Mouse (Mus musculus): ENCODE measurements around the gene Atg9a. TPM values are rescaled to one million over a fixed set of nuclear protein-coding genes. Genes with fewer than 3 reads are reported as not detected.

Gene Atg9a
- total RNA-seq, 1 experiment from 2014 or later: 6.8 TPM

DNA sequence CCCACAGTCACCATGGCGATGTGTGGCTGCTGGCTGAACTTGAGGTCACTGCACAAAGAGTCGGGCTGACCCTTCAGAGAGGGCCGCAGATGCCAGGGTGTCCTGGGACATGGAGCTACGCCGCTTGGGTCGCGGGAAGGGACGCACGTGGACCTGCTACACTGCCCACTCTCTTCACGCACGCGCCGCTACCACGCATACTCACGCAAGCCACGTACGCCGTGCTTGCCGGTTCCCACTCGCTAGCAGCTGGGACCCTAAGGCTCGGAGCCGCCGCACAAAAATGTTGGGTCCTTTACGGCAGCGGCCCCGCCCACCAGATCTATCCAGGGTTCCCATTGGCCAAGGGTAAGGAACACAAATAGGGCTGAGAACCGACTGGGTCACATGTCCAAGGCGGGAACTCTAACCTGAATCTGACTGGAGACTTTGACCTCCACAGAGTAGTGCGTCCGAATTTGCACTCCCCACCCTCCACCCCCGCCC lies 11.8 kb downstream of the Atg9a start, which contains the start of gene Abcb6:
Abcb6 (minus strand) TSS at position 288 of the 486 bp plus-strand sequence.
- ATAC-seq (replicated peaks; ENCODE audit: low read depth, poor library complexity, severe bottlenecking): peak; percentile 89

DNA sequence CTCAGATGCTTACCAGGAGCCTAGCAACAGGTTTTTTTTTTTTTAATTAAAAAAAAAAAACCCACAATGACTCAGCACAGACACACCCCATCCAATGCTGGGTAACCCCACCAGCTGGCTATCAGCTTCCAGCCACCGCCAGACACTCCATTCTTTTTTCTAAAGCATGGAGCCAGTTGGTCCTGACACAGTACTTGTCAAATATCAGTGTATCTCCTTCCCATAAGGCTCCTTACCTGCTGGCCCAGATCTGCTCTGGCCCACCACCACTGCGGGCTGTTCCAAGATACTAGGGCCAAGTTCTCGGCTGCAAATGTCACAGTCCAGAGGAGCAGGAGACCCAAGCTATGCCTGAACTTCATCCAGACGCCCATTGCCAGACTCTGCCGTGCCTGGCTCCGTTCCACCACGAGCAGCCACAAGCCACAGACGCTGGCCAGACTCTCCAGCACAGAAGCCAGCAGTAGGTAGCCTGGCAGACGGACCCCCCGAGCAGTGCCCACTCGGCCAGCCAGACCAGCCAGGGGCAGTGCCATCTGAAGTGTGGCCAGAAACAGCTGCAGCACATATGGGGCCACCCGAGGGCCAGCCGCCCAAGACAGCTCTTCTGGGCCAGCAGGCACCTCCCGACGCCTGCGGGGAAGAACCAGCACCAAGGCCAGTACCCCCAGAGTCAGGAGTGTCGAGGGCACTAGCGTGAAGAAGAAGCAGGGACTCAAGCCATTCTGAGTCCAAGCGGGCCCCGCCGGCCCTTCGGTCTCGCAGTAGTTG lies 12.5 kb downstream of the Atg9a start:
- peak; percentile 59 for ATAC-seq (replicated peaks; ENCODE audit: low read depth, poor library complexity, severe bottlenecking)

DNA sequence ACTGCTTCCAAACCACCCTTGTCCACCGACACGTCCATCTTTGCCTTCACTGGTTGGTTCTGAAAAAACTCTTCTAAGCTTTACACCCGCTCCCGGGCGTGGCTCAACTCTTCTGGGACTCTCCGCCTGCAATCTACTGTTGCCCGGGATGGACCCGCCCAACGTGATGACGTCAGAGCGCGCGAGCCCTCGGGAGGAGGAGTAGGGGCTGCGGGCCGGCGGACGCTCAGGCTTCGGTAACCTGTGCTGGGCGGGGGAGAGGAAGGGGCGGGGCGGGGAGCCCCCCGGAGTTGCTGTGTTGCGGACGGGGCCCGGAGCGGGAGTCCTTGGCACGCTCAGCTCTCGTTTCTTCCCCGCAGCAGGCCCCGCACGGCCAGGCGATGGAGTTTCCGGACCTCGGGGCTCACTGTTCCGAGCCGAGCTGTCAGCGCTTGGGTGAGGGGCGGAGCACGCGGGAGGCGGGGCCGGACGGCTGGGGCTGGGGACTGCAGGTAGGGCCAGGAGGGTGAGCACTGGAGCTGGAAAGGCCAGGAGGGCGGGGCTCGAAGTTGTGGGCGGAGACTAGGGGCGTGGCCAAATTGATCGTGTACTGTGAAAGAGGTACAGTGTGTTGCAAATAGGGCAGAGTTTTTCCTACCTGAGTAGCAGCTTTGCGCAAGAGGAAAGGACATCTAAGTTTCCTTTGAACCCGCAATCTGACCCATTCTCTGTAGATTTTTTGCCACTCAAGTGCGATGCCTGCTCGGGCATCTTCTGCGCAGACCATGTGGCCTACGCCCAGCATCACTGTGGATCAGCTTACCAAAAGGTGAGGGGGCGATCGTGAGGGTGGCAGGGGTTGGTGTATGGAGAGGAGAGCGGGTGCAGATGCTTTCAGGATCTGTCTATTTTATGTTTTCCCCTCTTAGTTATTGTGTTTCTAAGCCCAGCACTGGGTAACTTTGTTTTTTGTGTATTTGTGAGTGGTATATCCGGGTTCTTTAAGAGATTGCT lies 23.2 kb downstream of the Atg9a start, which contains the start of gene Zfand2b:
Zfand2b (plus strand) TSS at position 175 of the 993 bp plus-strand sequence.
- ATAC-seq (replicated peaks; ENCODE audit: low read depth, poor library complexity, severe bottlenecking): peak; percentile 94

DNA sequence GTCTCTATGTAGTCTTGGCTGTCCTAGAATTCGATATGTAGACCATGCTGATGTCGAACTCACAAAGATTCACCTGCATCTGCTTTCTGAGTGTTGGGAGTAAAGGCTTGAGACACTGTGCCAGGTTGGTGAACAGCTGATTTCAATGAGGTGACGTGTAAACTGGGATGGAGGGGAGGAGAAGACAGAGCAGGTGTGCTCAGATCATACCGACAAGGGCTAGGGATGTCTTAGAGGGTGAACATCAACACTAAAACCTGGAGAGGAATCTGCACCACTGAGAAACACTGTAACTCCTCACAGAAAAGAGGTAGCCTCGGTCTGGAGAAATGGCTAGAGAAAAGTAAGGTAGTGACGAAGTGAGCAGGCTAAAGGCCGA lies 23.9 kb downstream of the Atg9a start:
- no peak for ATAC-seq (replicated peaks; ENCODE audit: low read depth, poor library complexity, severe bottlenecking)

DNA sequence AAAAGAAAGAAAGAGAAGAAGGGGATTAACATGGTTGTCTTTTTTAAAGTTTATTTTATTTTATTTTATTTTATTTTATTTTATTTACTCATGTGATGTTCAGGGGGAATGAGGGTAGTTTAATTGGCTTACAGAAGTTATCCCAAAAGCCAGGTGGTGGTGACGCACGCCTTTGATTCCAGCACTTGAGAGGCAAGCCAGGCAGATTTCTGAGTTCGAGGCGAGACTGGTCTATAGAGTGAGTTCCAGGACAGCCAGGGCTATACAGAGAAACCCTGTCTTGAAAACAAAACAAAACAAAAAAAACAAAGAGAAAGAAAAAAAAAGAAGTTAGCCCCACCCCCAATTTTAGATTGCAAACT lies 31.8 kb downstream of the Atg9a start:
- ATAC-seq (replicated peaks; ENCODE audit: low read depth, poor library complexity, severe bottlenecking): no peak

DNA sequence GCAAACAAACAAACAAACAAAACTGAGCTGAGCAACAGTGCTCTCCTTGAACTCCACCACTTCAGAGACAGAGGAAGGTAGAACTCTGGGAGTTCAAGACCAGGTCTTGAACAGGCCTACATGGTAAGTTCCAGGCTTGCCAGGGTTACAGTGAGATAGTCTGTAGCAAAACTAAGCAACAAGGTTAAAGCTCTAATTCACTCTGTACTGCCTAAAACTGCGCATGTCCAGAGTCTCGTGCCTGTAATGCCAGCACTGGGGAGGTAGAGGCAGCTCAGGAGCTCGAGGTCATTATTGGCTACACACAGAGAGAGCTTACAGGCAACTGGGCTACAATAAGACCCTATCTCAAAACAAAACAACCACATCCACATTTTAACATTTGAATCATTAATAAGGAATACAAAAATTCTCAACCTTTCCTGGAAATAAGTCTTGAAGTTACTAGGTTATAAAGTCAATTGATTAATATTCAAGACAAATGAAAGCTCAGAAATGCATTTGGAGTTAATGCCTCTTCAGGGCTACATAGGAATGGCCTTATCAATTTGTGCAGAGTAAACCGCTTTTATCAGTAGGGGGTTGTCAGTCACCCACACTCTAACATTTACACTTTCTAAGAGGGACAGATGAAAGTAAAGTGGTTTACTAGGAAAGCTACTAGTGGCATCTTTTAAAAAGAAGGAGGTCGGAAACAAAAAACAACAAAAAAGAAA lies 32.3 kb downstream of the Atg9a start:
- no peak for ATAC-seq (replicated peaks; ENCODE audit: low read depth, poor library complexity, severe bottlenecking)

DNA sequence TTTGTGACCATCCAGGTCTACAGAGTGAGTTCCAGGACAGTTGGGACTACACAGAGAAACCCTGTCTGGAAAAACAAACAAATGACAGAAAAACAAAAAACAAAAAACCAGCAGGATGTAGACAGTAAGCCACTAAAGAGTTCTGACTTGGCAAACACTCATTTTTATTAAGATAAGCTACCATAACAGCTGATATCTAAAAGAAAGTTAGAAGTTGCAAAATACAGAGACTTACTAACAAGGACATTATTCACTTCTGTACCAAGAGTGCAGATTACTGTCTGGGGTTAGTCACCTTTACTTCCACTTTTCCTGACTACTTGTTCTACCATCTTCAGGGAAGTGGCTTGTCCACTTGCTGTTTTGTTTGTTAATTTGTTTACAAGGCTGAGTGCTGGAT lies 33.0 kb downstream of the Atg9a start:
- ATAC-seq (replicated peaks; ENCODE audit: low read depth, poor library complexity, severe bottlenecking): no peak

DNA sequence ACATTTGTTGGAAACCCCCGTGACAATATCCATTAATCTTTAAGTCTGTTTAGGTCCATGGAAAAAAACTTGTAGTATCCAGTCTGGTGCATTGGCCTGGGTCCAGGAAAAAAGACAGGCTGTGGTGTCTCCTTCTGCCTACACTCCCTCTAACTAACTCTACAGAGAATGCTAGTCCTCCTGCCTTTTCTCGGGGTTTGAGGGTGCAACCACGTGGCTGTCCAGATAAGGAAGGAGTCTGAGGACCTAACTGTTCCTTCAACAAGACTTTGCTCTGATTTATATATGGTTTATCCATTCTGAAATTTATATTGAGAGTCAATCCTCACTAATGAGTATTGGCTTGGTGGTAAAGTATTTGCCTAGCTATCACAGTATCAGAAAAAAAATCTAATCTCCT lies 36.2 kb downstream of the Atg9a start:
- ATAC-seq (replicated peaks; ENCODE audit: low read depth, poor library complexity, severe bottlenecking): no peak

DNA sequence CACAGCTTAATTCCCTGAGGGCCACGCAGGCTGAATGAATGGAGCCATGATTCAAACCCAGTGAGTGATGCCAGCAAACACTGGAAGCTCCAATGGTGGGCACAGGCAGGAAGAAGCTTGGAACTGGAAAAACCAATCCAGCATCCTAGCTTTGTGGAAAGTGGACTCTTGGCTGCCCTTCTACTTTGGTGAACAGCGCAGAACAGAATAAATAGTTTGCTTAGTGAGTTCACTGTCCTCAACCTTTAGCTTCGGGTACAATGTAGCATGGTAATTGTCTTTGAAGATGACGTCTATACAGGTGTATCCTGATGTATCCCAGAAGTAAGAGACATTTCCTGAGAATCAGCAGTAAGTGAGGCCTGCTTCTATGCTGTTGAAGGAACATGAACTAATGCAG lies 43.3 kb downstream of the Atg9a start:
- no peak for ATAC-seq (replicated peaks; ENCODE audit: low read depth, poor library complexity, severe bottlenecking)

DNA sequence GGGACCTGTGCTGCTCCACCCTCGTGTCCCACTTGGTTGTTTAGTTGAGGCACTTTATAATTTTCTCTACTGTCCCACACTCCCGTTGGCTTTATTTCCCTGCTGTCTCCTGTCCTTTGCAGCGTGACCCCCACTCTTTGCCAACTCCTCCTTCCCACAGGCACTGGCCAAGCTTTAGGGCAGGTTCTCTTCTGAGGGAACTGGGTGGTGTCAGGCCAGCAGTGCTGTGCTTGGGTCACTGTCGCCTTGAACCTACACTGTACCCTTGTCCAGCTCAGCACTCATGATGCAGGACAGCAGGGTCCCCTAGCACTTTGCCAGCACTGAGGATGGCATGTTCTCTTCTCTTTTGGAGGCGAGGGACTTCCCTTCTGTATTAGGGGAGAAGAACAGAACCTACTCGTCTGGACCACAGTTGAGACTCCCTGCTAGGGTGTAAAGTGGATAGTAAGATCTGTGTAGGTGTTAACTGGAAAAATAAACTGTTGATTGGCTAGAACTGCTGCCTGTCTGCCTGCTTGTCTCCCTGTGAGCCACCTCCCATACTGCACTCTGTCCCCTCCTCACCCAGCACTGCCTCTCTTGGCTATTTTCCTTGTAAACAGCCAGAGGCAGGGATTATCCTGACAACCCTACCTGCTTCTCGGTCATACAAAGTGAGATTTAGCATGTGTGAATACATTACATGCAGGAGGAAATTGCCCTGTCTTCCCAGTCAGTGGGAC lies 44.4 kb downstream of the Atg9a start:
- ATAC-seq (replicated peaks; ENCODE audit: low read depth, poor library complexity, severe bottlenecking): no peak

DNA sequence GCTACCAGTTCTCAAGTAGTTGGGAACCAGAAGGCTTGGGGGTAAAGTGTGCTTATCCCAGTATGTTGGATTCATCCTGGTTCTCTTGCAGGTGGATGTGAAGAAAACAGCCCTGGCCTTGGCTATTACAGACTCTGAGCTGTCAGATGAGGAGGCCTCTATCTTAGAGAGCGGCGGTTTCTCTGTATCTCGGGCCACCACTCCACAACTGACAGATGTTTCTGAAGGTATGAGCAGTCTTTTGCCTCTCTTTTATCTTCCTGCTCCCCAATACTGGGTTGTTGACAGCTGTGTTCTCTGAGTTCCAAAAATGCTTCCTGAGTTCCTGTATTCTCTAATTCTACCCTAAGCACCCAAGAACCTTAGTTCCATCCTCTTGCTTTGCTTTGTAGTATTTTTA lies 46.4 kb downstream of the Atg9a start:
- ATAC-seq (replicated peaks; ENCODE audit: low read depth, poor library complexity, severe bottlenecking): no peak

DNA sequence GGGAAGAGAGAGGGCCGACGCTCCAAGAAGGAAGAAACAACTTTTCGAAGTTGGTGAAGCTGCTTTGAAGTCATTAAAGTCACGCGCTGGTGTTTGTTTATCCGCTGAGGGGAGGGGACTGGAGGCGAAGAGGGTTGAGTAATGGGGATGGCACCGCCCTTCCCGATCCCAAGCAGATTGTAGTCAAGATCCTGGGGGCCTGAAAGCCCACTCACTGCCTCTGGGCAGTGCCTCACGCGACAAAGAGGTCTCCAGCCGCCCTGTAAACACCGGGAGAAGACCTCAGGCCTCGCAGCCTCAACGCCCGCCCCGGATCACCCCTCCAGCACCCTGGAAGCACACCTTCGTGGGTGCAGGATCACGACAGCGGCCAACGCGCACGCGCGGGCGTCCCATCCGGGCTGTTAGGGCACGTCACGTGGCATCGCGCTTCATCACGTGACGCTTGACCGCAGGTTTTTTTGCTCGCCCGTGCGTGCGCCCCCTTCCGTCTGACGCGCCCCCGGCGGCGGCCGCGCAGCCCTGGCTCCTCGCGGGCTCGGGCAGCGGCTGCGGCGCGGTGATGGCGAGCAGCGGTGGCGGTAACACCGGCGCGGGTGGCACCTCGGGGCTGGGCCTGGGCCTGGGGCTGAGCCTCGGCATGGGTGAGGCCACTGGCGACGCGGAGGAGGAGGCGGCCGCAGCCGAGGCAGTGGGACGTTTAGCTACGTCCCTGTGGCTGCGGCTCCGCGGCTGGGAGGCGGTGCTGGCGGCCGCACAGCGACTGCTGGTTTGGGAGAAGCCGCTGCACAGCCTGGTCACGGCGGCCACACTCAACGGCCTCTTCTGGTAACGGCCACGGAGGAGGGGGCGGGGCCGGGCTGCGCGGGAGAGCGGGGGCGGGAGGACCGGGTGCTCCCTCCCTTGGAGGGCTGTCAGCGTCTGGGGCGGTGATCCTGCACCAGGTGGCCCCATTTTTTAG lies 49.4 kb downstream of the Atg9a start, which contains the start of the genes Cnppd1 and Retreg2:
Cnppd1 (minus strand) TSS at position 411 of the 961 bp plus-strand sequence.
Retreg2 (plus strand) TSS at position 478 of the 961 bp plus-strand sequence.
- peak; percentile 62 for ATAC-seq (replicated peaks; ENCODE audit: low read depth, poor library complexity, severe bottlenecking)

DNA sequence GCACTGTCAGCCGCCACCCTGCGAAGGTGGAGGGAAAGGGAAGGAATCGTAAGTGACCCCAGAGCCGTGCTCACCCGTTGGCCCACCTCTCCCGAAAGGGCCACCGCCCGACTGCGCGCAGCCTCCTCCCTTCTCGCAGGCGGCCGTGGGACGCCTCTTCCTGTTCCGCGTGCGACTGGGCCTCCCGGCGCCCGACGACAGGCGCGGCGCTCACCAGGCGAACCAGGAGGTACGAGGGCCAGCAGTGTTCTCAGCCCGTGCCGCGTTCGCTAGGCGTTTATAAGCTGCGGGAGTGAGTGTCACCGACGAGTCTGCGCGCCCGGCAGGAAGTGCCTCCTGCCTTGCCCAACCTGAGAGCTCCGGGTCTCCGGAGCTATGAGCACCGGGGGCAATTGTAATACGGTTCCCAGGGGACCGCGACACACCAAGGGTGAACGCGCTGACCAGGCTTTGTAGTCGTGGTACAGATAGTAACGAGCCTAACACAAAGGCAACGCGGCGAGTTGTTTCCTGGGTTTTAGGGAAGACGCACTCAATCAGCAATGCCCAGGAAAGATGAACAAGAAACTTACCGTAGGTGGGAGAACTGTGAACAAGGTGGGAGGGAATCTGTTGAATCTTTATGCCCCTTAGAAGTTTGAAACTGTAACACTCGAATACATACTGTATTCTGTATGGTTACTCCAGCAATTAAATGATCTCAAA lies 50.4 kb downstream of the Atg9a start:
- ATAC-seq (replicated peaks; ENCODE audit: low read depth, poor library complexity, severe bottlenecking): peak; percentile 65

DNA sequence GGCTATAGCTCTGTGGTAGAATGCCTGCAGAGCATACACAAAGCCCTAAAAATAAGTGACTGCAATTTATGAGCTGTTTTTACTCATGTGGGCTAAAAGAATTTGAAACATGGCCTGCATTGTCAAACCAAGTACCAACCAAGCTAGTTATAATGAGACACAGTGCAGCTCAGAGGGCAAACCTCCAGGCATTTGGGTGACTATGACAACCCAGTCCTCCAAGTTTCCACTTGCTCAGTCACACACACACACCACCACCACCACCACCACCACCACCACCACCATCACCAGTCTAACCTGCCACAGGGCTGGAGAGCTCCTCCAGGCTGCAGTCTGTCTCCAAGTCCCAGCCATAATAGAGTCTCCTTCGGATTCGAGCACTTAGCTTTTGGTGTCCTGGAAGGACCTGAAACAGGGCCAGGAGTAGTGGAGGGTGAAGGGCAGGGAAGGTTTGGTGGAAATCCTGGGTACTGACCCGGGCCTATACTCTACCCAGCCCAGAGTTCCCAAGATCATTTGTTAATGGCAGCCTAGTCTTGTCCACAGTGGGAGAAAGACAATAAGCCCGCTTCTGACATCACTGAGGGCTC lies 51.3 kb downstream of the Atg9a start:
- ATAC-seq (replicated peaks; ENCODE audit: low read depth, poor library complexity, severe bottlenecking): no peak

DNA sequence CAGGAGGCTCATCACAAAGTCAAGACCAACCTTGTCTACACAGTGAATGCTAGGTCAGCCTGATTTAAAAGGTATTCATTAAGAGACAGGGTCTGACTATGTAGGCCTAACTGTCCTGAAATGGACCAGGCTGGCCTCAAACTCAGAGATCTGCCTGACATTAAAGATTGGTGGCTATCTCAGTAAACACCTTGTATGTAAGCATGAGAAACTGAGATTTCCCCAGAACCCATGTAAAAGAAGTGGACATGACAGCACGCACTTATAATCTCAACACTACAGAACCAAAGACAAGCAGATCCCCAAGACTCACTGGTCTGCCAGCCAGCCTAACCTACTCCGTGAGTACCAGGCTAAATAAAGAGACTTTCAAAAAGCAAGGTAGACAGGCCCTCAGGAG lies 53.5 kb downstream of the Atg9a start:
- no peak for ATAC-seq (replicated peaks; ENCODE audit: low read depth, poor library complexity, severe bottlenecking)

DNA sequence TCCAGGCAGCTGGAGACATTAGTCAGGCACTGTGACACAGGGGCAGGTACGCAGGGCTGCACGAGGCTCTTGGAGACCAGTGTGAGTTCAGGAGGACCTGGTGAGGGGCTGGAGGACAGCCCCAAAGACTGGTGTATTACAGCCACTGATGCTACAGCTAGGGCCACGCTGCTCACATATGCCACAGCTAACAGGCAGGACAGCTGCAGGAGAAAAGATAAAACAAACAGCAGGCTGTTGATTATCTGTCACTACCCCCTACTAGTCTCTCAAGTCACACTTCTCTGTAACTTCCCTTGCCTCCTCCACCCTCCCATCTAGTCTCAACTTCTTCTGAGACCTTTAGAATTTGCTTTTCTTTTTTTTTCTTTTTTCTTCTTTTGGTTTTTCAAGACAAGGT lies 55.3 kb downstream of the Atg9a start:
- ATAC-seq (replicated peaks; ENCODE audit: low read depth, poor library complexity, severe bottlenecking): peak; percentile 45

DNA sequence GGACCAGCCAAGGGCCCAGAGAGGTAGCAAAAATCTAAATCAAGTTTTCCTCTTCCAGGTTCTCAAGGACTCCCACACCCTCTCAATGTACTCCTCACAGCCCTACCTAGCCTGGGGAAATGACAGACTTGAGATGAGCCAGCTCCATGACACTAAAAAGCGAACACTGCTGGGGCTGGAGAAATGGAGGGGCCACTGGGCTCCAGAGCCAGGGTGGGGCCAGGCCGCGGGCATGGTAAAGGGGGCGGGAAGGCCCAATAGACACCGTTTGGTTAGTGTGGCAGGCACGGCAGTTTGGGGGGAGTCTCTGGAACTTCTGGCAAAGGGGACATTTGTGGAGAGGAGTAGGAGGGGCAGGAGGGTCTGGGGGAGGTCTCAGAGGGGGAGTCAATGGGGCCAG lies 55.7 kb downstream of the Atg9a start:
- no peak for ATAC-seq (replicated peaks; ENCODE audit: low read depth, poor library complexity, severe bottlenecking)
